Mouse (Mus musculus): ENCODE results near the gene Hmcn1.

Hmcn1 gene

GRCm38 (mm10) chr1:150993162-150994064, at the start of gene Hmcn1:
Gene Hmcn1 (minus strand): TSS chr1:150993435.
- DNase-seq (ENCODE audit: low spot score): no peak

- DNase-seq (ENCODE audit: low spot score): no peak
Observed at GRCm38 (mm10) chr1:151040945-151041649, 47.9 kb upstream of the Hmcn1 start.

GRCm38 (mm10) chr1:151040290-151040689, 47.1 kb upstream of the Hmcn1 start:
- DNase-seq (ENCODE audit: low spot score): no peak

- no peak for DNase-seq (ENCODE audit: low spot score)
Observed at GRCm38 (mm10) chr1:151039189-151039588, 46.0 kb upstream of the Hmcn1 start.

- no peak for DNase-seq (ENCODE audit: low spot score)
Observed at GRCm38 (mm10) chr1:151038566-151038965, 45.3 kb upstream of the Hmcn1 start.

- no peak for DNase-seq (ENCODE audit: low spot score)
Observed at GRCm38 (mm10) chr1:151036405-151036985, 43.3 kb upstream of the Hmcn1 start.

- DNase-seq (ENCODE audit: low spot score): no peak
Observed at GRCm38 (mm10) chr1:151035766-151036165, 42.5 kb upstream of the Hmcn1 start.

GRCm38 (mm10) chr1:151034993-151035592, 41.9 kb upstream of the Hmcn1 start:
- peak; percentile 39 for DNase-seq (ENCODE audit: low spot score)

- DNase-seq (ENCODE audit: low spot score): no peak
Observed at GRCm38 (mm10) chr1:151033291-151033690, 40.1 kb upstream of the Hmcn1 start.

GRCm38 (mm10) chr1:151031581-151031980, 38.3 kb upstream of the Hmcn1 start:
- no peak for DNase-seq (ENCODE audit: low spot score)

- DNase-seq (ENCODE audit: low spot score): no peak
Observed at GRCm38 (mm10) chr1:151031086-151031485, 37.9 kb upstream of the Hmcn1 start.

GRCm38 (mm10) chr1:151025049-151025773, 32.0 kb upstream of the Hmcn1 start:
- no peak for DNase-seq (ENCODE audit: low spot score)

- DNase-seq (ENCODE audit: low spot score): no peak
Observed at GRCm38 (mm10) chr1:151019273-151019890, 26.1 kb upstream of the Hmcn1 start.

- DNase-seq (ENCODE audit: low spot score): peak; percentile 11
Observed at GRCm38 (mm10) chr1:151011056-151011455, 17.8 kb upstream of the Hmcn1 start.

GRCm38 (mm10) chr1:151009115-151009797, 16.0 kb upstream of the Hmcn1 start:
- peak; percentile 49 for DNase-seq (ENCODE audit: low spot score)

GRCm38 (mm10) chr1:151007747-151008146, 14.5 kb upstream of the Hmcn1 start:
- no peak for DNase-seq (ENCODE audit: low spot score)

- DNase-seq (ENCODE audit: low spot score): no peak
Observed at GRCm38 (mm10) chr1:151004007-151004406, 10.8 kb upstream of the Hmcn1 start.

GRCm38 (mm10) chr1:151001868-151002428, 8.7 kb upstream of the Hmcn1 start:
- DNase-seq (ENCODE audit: low spot score): no peak

GRCm38 (mm10) chr1:151000714-151001113, 7.5 kb upstream of the Hmcn1 start:
- DNase-seq (ENCODE audit: low spot score): no peak

- no peak for DNase-seq (ENCODE audit: low spot score)
Observed at GRCm38 (mm10) chr1:150994612-150995011, 1.4 kb upstream of the Hmcn1 start.

All from left cerebral cortex, adult 11 months (tissue).